Mouse (Mus musculus) kidney, embryonic 14.5 days (tissue): ENCODE data around the gene Csf1. TPM values are rescaled to one million over a fixed set of nuclear protein-coding genes. Genes with fewer than 3 reads are reported as not detected.

Experiments
- ATAC-seq: fragments of 200-750 bp; cut with Nextera tagmentation; 2 replicates; pipeline ENCODE4 v1.8.0; 2017; ENCODE audit warnings: moderate number of reproducible peaks, mild to moderate bottlenecking, moderate TSS enrichment, moderate library complexity; ENCODE audit not compliant: low FRiP score, low TSS enrichment
- H3K27ac ChIP-seq: fragments of 300-500 bp; sonication (generic); 2 replicates; pipeline ENCODE4 v1.5.1; 2014; ENCODE audit warnings: low read depth, mild to moderate bottlenecking, low read length, moderate library complexity, mixed read lengths
- H3K27me3 ChIP-seq: fragments of 300-500 bp; sonication (generic); 2 replicates; pipeline ENCODE4 v1.6.1; 2014; ENCODE audit warnings: mild to moderate bottlenecking, low read length; ENCODE audit not compliant: control insufficient read depth, insufficient read depth
- H3K36me3 ChIP-seq: fragments of 300-500 bp; sonication (generic); 2 replicates; pipeline ENCODE4 v1.6.1; 2014; ENCODE audit warnings: low read length, mixed read lengths; ENCODE audit not compliant: control insufficient read depth, insufficient read depth
- H3K4me1 ChIP-seq: fragments of 300-500 bp; sonication (generic); 2 replicates; pipeline ENCODE4 v1.6.1; 2014; ENCODE audit warnings: low read length, mixed read lengths; ENCODE audit not compliant: control insufficient read depth, insufficient read depth
- H3K4me2 ChIP-seq: fragments of 300-500 bp; sonication (generic); replicated peaks from 2 replicates; pipeline ENCODE4 v1.6.1; 2014; ENCODE audit warnings: low read depth, mild to moderate bottlenecking, low read length
- H3K4me3 ChIP-seq: fragments of 300-500 bp; sonication (generic); 2 replicates; pipeline ENCODE4 v1.5.1; 2014; ENCODE audit warnings: mild to moderate bottlenecking, low read length
- H3K9ac ChIP-seq: fragments of 300-500 bp; sonication (generic); 2 replicates; pipeline ENCODE4 v1.6.1; 2014; ENCODE audit warnings: low read depth, mild to moderate bottlenecking, low read length, moderate library complexity
- H3K9me3 ChIP-seq: fragments of 300-500 bp; sonication (generic); 2 replicates; pipeline ENCODE4 v1.6.1; 2016; ENCODE audit warnings: low read length; ENCODE audit not compliant: control insufficient read depth
- WGBS: fragments of 180-500 bp; shearing (Covaris S2); extraction: QIAGEN DNeasy Blood & Tissue Kit; methylation state at CpG from one replicate; pipeline ENCODE4 v1.1.7; 2014; 5-methylcytosine and 5-hydroxymethylcytosine counted together
- polyA plus RNA-seq: library from polyadenylated mRNA; unstranded; fragments of >200 nt; fragmentation: Nextera tagmentation; extraction: Ambion mirVana; gene quantifications from 2 replicates; pipeline ENCODE4 v1.2.1, GENCODE M21; 2014

The Csf1 gene
- polyA plus RNA-seq, 1 experiment from 2014 or later: 8.5 TPM

DNA sequence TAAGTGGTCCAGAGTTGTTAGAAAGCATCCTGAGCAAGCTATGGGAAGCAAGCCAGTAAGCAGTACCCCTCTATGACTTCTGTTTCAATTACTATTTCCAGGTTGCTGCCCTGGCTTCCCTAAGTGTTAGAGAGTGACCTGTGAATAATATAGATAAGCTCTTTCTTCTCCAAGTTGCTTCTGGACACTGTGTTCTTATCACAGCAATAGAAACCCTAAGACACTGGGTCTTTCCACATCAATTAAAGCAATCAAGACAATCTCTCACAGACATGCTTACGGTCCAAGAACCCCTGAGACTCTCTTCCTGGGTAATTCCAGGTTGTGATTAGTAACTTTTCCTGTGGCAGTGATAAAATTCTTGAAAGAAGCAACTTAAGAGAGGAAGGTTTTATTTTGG lies 26.1 kb upstream of the Csf1 start:
- Histone ChIP-seq H3K27ac (no peak overlapping the region), H3K27me3 (no peaks in the 10 kb centered on the region), H3K9ac (no peak overlapping the region), H3K36me3 (no peaks in the 10 kb centered on the region), H3K4me1 (peaks cover 17% of the 10 kb centered on the region), H3K9me3 (no peaks in the 10 kb centered on the region), H3K4me3 (no peak overlapping the region), H3K4me2 (no peak overlapping the region)
- no peak for ATAC-seq
- WGBS: 91% methylated on average over 1 of the region's 1 CpGs

GRCm38 (mm10) chr3:107785546-107785945 lies 25.3 kb upstream of the Csf1 start:
- ATAC-seq: no peak
- H3K27me3 ChIP-seq: no peaks in the 10 kb centered on the region
- no peak overlapping the region for H3K27ac ChIP-seq
- no peaks in the 10 kb centered on the region for H3K36me3 ChIP-seq
- no peaks in the 10 kb centered on the region for H3K9me3 ChIP-seq
- H3K4me1 ChIP-seq: peaks cover 17% of the 10 kb centered on the region
- H3K4me3 ChIP-seq: no peak overlapping the region
- H3K4me2 ChIP-seq: no peak overlapping the region
- H3K9ac ChIP-seq: no peak overlapping the region
- 83% methylated on average over 4 of the region's 4 CpGs for WGBS

DNA sequence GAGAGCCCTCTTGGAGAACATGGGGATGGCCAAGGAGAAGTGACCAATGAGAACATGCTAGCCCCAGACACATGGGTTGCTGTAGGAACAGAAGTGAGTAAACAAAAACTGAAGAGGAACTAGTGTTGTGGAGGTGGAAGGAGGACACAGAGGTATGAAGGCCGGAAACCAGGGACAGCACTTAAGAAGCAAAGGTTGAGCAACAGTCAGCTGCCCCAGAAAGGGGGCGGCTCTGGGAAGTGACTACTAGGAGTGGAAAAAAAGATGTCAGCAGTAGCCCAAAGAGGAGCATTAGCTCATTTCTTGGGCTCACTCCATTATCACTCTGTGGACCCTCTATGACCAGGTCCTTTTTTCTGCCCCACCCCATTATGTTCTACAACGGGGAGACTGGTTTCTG lies 23.0 kb upstream of the Csf1 start:
- Histone ChIP-seq H3K9me3 (no peaks in the 10 kb centered on the region), H3K27me3 (no peaks in the 10 kb centered on the region), H3K4me2 (no peak overlapping the region), H3K27ac (no peak overlapping the region), H3K36me3 (no peaks in the 10 kb centered on the region), H3K9ac (no peak overlapping the region), H3K4me1 (peaks cover 17% of the 10 kb centered on the region), H3K4me3 (no peak overlapping the region)
- 96% methylated on average over 3 of the region's 3 CpGs for WGBS
- no peak for ATAC-seq

DNA sequence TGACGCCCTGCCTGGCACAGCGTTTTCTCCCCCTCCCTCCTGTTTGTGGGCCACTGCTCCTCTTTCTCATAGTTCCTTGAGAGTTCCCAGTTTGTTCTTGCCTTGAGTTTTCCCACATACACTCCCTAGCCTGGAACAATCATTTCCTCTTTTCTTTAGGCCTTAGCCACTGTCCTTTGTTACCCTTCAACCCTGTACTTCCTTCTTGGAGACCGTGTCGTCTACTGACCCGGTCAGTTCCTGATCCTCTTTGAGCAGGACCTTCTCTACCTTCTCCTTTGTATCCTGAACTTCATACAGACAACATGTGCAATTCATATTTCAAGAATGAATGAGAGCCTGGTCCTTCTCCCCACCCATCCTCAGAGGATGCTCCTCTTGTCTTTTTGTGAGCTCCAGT lies 21.0 kb upstream of the Csf1 start:
- Histone ChIP-seq H3K4me3 (no peak overlapping the region), H3K27me3 (no peaks in the 10 kb centered on the region), H3K9ac (no peak overlapping the region)

GRCm38 (mm10) chr3:107778016-107778415 lies 17.7 kb upstream of the Csf1 start:
- ATAC-seq: no peak
- H3K36me3 ChIP-seq: no peaks in the 10 kb centered on the region
- peaks cover 6% of the 10 kb centered on the region; the same call in 1 of the 2 replicates for H3K4me1 ChIP-seq
- H3K9ac ChIP-seq: no peak overlapping the region
- H3K4me2 ChIP-seq: no peak overlapping the region
- H3K9me3 ChIP-seq: no peaks in the 10 kb centered on the region
- H3K4me3 ChIP-seq: no peak overlapping the region
- 80% methylated on average over 6 of the region's 6 CpGs for WGBS
- H3K27ac ChIP-seq: no peak overlapping the region
- H3K27me3 ChIP-seq: no peaks in the 10 kb centered on the region

More for the DNA sequence above, 21.0 kb upstream of the Csf1 start:
- no peaks in the 10 kb centered on the region for H3K36me3 ChIP-seq
- WGBS: 87% methylated on average over 5 of the region's 5 CpGs
- H3K9me3 ChIP-seq: no peaks in the 10 kb centered on the region
- H3K4me1 ChIP-seq: no peaks in the 10 kb centered on the region
- no peak for ATAC-seq
- no peak overlapping the region for H3K4me2 ChIP-seq
- H3K27ac ChIP-seq: no peak overlapping the region

GRCm38 (mm10) chr3:107776295-107776694 lies 16.0 kb upstream of the Csf1 start:
- H3K9ac ChIP-seq: no peak overlapping the region
- no peak for ATAC-seq
- H3K4me2 ChIP-seq: no peak overlapping the region
- WGBS: 14% methylated on average over 3 of the region's 3 CpGs
- peaks cover 6% of the 10 kb centered on the region; the same call in 1 of the 2 replicates for H3K4me1 ChIP-seq
- no peaks in the 10 kb centered on the region for H3K36me3 ChIP-seq
- H3K27me3 ChIP-seq: no peaks in the 10 kb centered on the region
- H3K27ac ChIP-seq: no peak overlapping the region
- H3K4me3 ChIP-seq: no peak overlapping the region
- no peaks in the 10 kb centered on the region for H3K9me3 ChIP-seq

- no peaks in the 10 kb centered on the region for H3K9me3 ChIP-seq
- H3K27me3 ChIP-seq: no peaks in the 10 kb centered on the region
- H3K4me3 ChIP-seq: no peak overlapping the region
- no peak overlapping the region for H3K4me2 ChIP-seq
- no peaks in the 10 kb centered on the region for H3K36me3 ChIP-seq
- no peak for ATAC-seq
- no peak overlapping the region for H3K9ac ChIP-seq
- H3K4me1 ChIP-seq: peaks cover 6% of the 10 kb centered on the region; the same call in 1 of the 2 replicates
- no peak overlapping the region for H3K27ac ChIP-seq
- WGBS: 40% methylated on average over 3 of the region's 3 CpGs
These were observed 15.5 kb upstream of the Csf1 start for GRCm38 (mm10) chr3:107775736-107776135.

GRCm38 (mm10) chr3:107775056-107775455 lies 14.8 kb upstream of the Csf1 start:
- WGBS: 32% methylated on average over 5 of the region's 5 CpGs
- no peak overlapping the region for H3K4me3 ChIP-seq
- no peaks in the 10 kb centered on the region for H3K9me3 ChIP-seq
- no peaks in the 10 kb centered on the region for H3K27me3 ChIP-seq
- no peak overlapping the region for H3K27ac ChIP-seq
- H3K4me2 ChIP-seq: no peak overlapping the region
- H3K9ac ChIP-seq: no peak overlapping the region
- H3K4me1 ChIP-seq: peaks cover 6% of the 10 kb centered on the region; the same call in 1 of the 2 replicates
- H3K36me3 ChIP-seq: no peaks in the 10 kb centered on the region
- no peak for ATAC-seq

DNA sequence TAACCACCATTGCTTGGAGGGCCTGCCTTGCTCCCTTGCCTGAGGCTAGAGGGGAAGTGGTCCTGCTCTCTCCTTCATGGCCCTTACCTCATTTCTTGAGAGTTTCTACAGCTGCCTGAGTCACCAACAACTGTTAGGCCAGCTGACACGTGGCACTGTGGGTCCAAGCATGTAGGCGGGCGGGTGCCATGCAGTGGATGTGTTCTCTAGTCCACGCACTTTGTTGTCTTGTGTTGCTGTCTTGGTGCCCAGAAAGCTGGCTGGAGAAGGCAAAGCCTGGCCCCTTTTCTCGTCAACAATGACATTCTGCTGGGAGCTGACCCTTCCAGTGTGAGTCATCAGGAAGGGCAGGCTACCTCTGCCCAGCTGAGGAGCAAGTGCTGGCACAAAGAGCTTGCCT lies 12.6 kb upstream of the Csf1 start:
- 72% methylated on average over 5 of the region's 5 CpGs for WGBS
- 0 out of 2 replicates have a peak, but pooled peaks cover 3% of the 10 kb centered on the region for H3K27me3 ChIP-seq
- H3K36me3 ChIP-seq: no peaks in the 10 kb centered on the region
- no peak overlapping the region for H3K27ac ChIP-seq
- no peak overlapping the region for H3K9ac ChIP-seq
- H3K4me1 ChIP-seq: peaks cover 6% of the 10 kb centered on the region; the same call in 1 of the 2 replicates
- no peak overlapping the region for H3K4me3 ChIP-seq
- H3K9me3 ChIP-seq: no peaks in the 10 kb centered on the region
- no peak overlapping the region for H3K4me2 ChIP-seq
- ATAC-seq: no peak
